Mouse (Mus musculus) c-Kit-positive CD71-positive TER-119-positive erythroid progenitor cells, embryonic 14.5 days (primary cell): Measurements from ENCODE around the gene Snrnp35.
"Not testable (repeated sequence)": the region's sequence is repeated elsewhere in the genome, so short reads cannot be mapped to it uniquely, and the experiment has no call there.

Experiments
- DNase-seq: peaks from one replicate; pipeline ENCODE4 v3.0.0-alpha.2; 2013; ENCODE audit warnings: low spot score

Snrnp35 gene

GRCm38 (mm10) chr5:124482966-124483654 lies at the start of gene Snrnp35:
Gene Snrnp35, plus strand, starts transcription at chr5:124483134.
- peak; percentile 84 for DNase-seq

GRCm38 (mm10) chr5:124438229-124438628 lies 44.7 kb upstream of the Snrnp35 start:
- DNase-seq: no peak

GRCm38 (mm10) chr5:124438746-124439145 lies 44.2 kb upstream of the Snrnp35 start:
- DNase-seq: no peak

GRCm38 (mm10) chr5:124439447-124440093 lies 43.4 kb upstream of the Snrnp35 start, which contains the start of gene Kmt5a:
Gene Kmt5a, plus strand, starts transcription at chr5:124439930.
- DNase-seq: peak; percentile 96

- peak; percentile 58 for DNase-seq
Observed at GRCm38 (mm10) chr5:124440094-124440701, 42.7 kb upstream of the Snrnp35 start.

GRCm38 (mm10) chr5:124442628-124443027 lies 40.3 kb upstream of the Snrnp35 start:
- DNase-seq: no peak

- DNase-seq: no peak
Observed at GRCm38 (mm10) chr5:124444208-124444607, 38.7 kb upstream of the Snrnp35 start.

GRCm38 (mm10) chr5:124444661-124445561 lies 38.0 kb upstream of the Snrnp35 start:
- DNase-seq: peak; percentile 59

GRCm38 (mm10) chr5:124445621-124446293 lies 37.2 kb upstream of the Snrnp35 start:
- DNase-seq: no peak

GRCm38 (mm10) chr5:124446301-124446881 lies 36.5 kb upstream of the Snrnp35 start:
- DNase-seq: peak; percentile 67

GRCm38 (mm10) chr5:124449494-124449893 lies 33.4 kb upstream of the Snrnp35 start:
- DNase-seq: no peak

GRCm38 (mm10) chr5:124450051-124450450 lies 32.9 kb upstream of the Snrnp35 start:
- no peak for DNase-seq

GRCm38 (mm10) chr5:124450641-124451340 lies 32.1 kb upstream of the Snrnp35 start:
- DNase-seq: no peak

GRCm38 (mm10) chr5:124452494-124453228 lies 30.3 kb upstream of the Snrnp35 start:
- DNase-seq: no peak

GRCm38 (mm10) chr5:124453339-124454081 lies 29.4 kb upstream of the Snrnp35 start:
- no peak for DNase-seq

- DNase-seq: no peak
Observed at GRCm38 (mm10) chr5:124454082-124454419, 28.9 kb upstream of the Snrnp35 start.

GRCm38 (mm10) chr5:124456762-124457161 lies 26.2 kb upstream of the Snrnp35 start:
- DNase-seq: no peak

- DNase-seq: not testable (repeated sequence)
Observed at GRCm38 (mm10) chr5:124460922-124461321, 22.0 kb upstream of the Snrnp35 start.
